Mouse (Mus musculus): ENCODE results near the gene Unc45a.

- no peak for TF ChIP-seq CTCF (IDR thresholded peaks at IDR 0.05; ENCODE audit: control insufficient read depth, insufficient read depth, low read length)
- no peak for TF ChIP-seq POLR2A (IDR thresholded peaks at IDR 0.05; ENCODE audit: borderline replicate concordance, control insufficient read depth, low read depth, low read length)
Measured at GRCm38 (mm10) chr7:80334848-80335247, 6.0 kb downstream of the Unc45a start.
